In genomic region chr4:127562602-127563001, GRCm38 (mm10) we compare ENCODE assay signal across 11 mouse cellular contexts.
"Had no signal": no experiment of that assay in that cellular context is flagged by ENCODE, and none has a peak within 500 bp of the region (broad histone marks: within the 10 kb centered on the region; RNA-seq: fewer than 3 reads in every experiment).

No protein-coding gene starts in this region.

- H3K9me3 ChIP-seq: midbrain, embryonic 13.5 days; neural tube, embryonic 13.5 days had no signal

- DNase-seq: kidney, adult 18-20 months; kidney, postnatal 10 days; left cerebral cortex, postnatal 4 days; liver; liver, embryonic 13.5 days; liver, postnatal 0 days; lung, postnatal 36 days; retina, postnatal 1 day; thymus, postnatal 36 days had no signal

- ATAC-seq: liver, postnatal 0 days; midbrain, embryonic 13.5 days had no signal

- H3K27me3 ChIP-seq: liver, embryonic 13.5 days; midbrain, embryonic 13.5 days; neural tube, embryonic 13.5 days had no signal

- H3K36me3 ChIP-seq: liver, embryonic 13.5 days; midbrain, embryonic 13.5 days; neural tube, embryonic 13.5 days had no signal

- H3K4me1 ChIP-seq: liver, embryonic 13.5 days had no signal

- H3K4me3 ChIP-seq: liver, embryonic 13.5 days; midbrain, embryonic 13.5 days; neural tube, embryonic 13.5 days had no signal

- H3K27ac ChIP-seq: liver, embryonic 13.5 days; midbrain, embryonic 13.5 days; neural tube, embryonic 13.5 days had no signal

- H3K4me2 ChIP-seq: liver, embryonic 13.5 days; midbrain, embryonic 13.5 days; neural tube, embryonic 13.5 days had no signal

- H3K9ac ChIP-seq: liver, embryonic 13.5 days; liver, postnatal 0 days; midbrain, embryonic 13.5 days; neural tube, embryonic 13.5 days had no signal
